Mouse (Mus musculus): ENCODE results near the gene 4921530L21Rik. TPM values are rescaled to one million over a fixed set of nuclear protein-coding genes. Genes with fewer than 3 reads are reported as not detected.

Gene 4921530L21Rik
- polyA plus RNA-seq (2015; fragmentation: Nextera tagmentation; extraction: Ambion mirVana): not detected in 2 replicates

GRCm38 (mm10) chr14:95880954-95881353 lies at the start of gene 4921530L21Rik:
4921530L21Rik (plus strand) TSS chr14:95881254.
- H3K27me3 ChIP-seq (ENCODE audit: control insufficient read depth, insufficient read depth, low read length): no peaks in the 10 kb centered on the region
- H3K9me3 ChIP-seq (replicated peaks; ENCODE audit: control insufficient read depth, low read length): no peaks in the 10 kb centered on the region
- 86% methylated on average over 1 of the region's 1 CpGs for WGBS
- H3K4me2 ChIP-seq (ENCODE audit: low read depth, low read length): no peak within 1 kb of the TSS
- no peak within 1 kb of the TSS for H3K27ac ChIP-seq (ENCODE audit: low read length)
- ATAC-seq (ENCODE audit: insufficient read depth, low FRiP score): no peak
- H3K9ac ChIP-seq (ENCODE audit: low read length): no peak within 1 kb of the TSS
- no peak within 1 kb of the TSS for H3K4me3 ChIP-seq (replicated peaks; ENCODE audit: low read length)
- H3K4me1 ChIP-seq (ENCODE audit: control insufficient read depth, insufficient read depth, low read length): no peaks in the 10 kb centered on the region
- no peaks in the 10 kb centered on the region for H3K36me3 ChIP-seq (ENCODE audit: control insufficient read depth, insufficient read depth, low read length)

DNA sequence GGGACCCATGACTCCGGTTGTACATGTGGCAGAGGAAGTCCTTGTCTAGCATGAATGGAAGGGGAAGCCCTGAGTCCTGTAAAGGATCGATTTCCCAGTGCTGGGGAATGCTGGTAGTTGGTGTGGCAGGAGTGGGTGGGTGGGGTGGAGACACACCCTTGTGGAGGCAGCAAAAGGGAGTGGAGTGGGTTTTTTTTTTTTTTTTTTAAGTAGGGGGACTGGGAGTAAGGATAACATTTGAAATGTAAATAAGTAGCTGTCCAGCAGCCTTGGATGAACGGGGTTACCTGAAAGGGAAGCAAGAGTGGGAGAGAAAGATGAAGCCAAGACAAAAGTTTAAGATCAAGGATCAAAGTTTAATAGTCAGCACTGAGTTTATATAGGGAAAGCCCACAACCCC lies 47.2 kb upstream of the 4921530L21Rik start:
- Histone ChIP-seq H3K27me3 (ENCODE audit: control insufficient read depth, insufficient read depth, low read length) (no peaks in the 10 kb centered on the region), H3K36me3 (ENCODE audit: control insufficient read depth, insufficient read depth, low read length) (no peaks in the 10 kb centered on the region), H3K9me3 (replicated peaks; ENCODE audit: control insufficient read depth, low read length) (no peaks in the 10 kb centered on the region), H3K27ac (ENCODE audit: low read length) (no peak overlapping the region), H3K4me3 (replicated peaks; ENCODE audit: low read length) (no peak overlapping the region), H3K4me1 (ENCODE audit: control insufficient read depth, insufficient read depth, low read length) (no peaks in the 10 kb centered on the region), H3K9ac (ENCODE audit: low read length) (no peak overlapping the region), H3K4me2 (ENCODE audit: low read depth, low read length) (no peak overlapping the region)
- 61% methylated on average over 3 of the region's 3 CpGs for WGBS
- ATAC-seq (ENCODE audit: insufficient read depth, low FRiP score): no peak

DNA sequence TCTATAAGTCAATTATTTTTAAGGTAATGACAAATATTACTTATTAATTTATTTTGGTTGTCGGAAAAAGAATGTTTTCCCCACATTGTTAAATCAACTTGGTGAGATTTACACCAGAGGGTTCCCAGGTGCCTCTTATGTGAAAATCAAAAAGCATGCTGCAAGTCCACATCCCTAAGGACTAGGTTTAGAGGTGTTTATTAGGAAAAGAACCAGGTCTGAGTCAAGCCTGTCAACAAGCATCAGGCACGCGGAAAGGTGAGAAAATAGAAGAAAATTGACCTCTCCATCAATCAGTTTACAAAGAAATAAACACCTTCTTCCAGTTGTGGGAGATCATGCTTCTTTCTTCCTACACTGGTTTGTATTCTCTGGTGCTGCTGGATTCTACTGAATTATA lies 18.1 kb upstream of the 4921530L21Rik start:
- WGBS: 81% methylated on average over 3 of the region's 3 CpGs
- no peak for ATAC-seq (ENCODE audit: insufficient read depth, low FRiP score)
- Histone ChIP-seq H3K27ac (ENCODE audit: low read length) (no peak overlapping the region), H3K9ac (ENCODE audit: low read length) (no peak overlapping the region), H3K36me3 (ENCODE audit: control insufficient read depth, insufficient read depth, low read length) (no peaks in the 10 kb centered on the region), H3K4me3 (replicated peaks; ENCODE audit: low read length) (no peak overlapping the region), H3K9me3 (replicated peaks; ENCODE audit: control insufficient read depth, low read length) (no peaks in the 10 kb centered on the region), H3K4me1 (ENCODE audit: control insufficient read depth, insufficient read depth, low read length) (no peaks in the 10 kb centered on the region), H3K4me2 (ENCODE audit: low read depth, low read length) (no peak overlapping the region), H3K27me3 (ENCODE audit: control insufficient read depth, insufficient read depth, low read length) (no peaks in the 10 kb centered on the region)

DNA sequence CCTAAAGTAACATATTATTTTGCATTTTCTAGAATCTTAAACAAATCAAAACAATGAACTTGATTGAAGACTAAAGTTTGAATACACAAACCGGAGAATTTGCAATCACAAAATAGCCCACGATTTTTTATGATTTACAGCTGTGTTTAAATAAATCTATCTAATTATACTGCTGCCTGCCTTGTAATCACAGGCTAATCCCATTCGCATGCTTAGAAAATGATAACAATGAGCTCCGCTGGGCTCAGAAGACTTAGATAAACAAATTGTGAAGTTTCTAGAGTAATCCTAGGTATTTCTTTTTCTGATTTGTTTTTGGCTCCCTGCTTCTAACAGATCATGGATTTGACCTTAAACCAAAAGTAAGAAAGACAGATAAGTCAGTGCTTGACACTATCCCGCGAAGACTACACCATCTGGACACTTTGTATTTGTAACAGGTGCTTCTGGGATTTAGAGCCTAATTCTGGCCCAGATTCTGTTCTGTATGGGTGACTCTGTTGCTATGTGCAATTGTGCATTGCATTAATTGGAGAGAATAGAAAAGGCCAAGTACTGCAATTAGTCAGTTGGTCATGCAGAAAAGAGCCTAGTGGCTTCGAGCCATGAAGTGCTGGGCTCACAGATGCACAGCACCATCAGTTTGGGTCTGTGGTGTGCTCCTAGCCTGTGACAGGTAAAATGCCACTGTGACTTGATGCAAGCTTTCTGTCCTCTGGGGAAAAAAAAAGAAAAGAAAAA lies 15.2 kb upstream of the 4921530L21Rik start:
- ATAC-seq (ENCODE audit: insufficient read depth, low FRiP score): no peak
- WGBS: 51% methylated on average over 7 of the region's 7 CpGs
- no peaks in the 10 kb centered on the region for H3K4me1 ChIP-seq (ENCODE audit: control insufficient read depth, insufficient read depth, low read length)

DNA sequence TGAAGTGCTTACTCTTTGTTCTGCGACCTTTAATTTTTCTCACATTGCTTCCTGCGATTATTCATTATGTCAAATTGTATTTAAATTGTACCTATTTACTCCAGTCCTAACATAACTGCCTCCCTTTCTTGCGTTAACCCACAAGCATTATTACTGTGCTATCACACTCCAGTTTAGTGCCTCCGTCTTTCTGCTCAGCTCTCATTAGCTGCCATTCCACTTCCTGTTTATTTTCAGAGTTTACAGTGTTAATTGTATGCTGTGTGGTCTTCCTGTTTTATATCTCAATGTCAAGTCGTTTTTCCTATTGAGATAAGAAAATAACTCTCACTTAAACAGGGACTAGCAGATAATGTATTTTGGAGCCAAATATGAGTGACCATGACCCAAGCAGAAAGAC lies 9.0 kb upstream of the 4921530L21Rik start:
- no peak for ATAC-seq (ENCODE audit: insufficient read depth, low FRiP score)
- H3K4me2 ChIP-seq (ENCODE audit: low read depth, low read length): no peak overlapping the region
- H3K27me3 ChIP-seq (ENCODE audit: control insufficient read depth, insufficient read depth, low read length): no peaks in the 10 kb centered on the region
- H3K27ac ChIP-seq (ENCODE audit: low read length): no peak overlapping the region
- H3K9ac ChIP-seq (ENCODE audit: low read length): no peak overlapping the region
- no peak overlapping the region for H3K4me3 ChIP-seq (replicated peaks; ENCODE audit: low read length)
- no peaks in the 10 kb centered on the region for H3K36me3 ChIP-seq (ENCODE audit: control insufficient read depth, insufficient read depth, low read length)
- no peaks in the 10 kb centered on the region for H3K4me1 ChIP-seq (ENCODE audit: control insufficient read depth, insufficient read depth, low read length)
- WGBS: 53% methylated on average over 5 of the region's 5 CpGs
- no peaks in the 10 kb centered on the region for H3K9me3 ChIP-seq (replicated peaks; ENCODE audit: control insufficient read depth, low read length)

More for the DNA sequence above, 15.2 kb upstream of the 4921530L21Rik start:
- Histone ChIP-seq H3K4me3 (replicated peaks; ENCODE audit: low read length) (no peak overlapping the region), H3K4me2 (ENCODE audit: low read depth, low read length) (no peak overlapping the region), H3K9ac (ENCODE audit: low read length) (no peak overlapping the region), H3K9me3 (replicated peaks; ENCODE audit: control insufficient read depth, low read length) (no peaks in the 10 kb centered on the region), H3K27me3 (ENCODE audit: control insufficient read depth, insufficient read depth, low read length) (no peaks in the 10 kb centered on the region), H3K36me3 (ENCODE audit: control insufficient read depth, insufficient read depth, low read length) (no peaks in the 10 kb centered on the region), H3K27ac (ENCODE audit: low read length) (no peak overlapping the region)

DNA sequence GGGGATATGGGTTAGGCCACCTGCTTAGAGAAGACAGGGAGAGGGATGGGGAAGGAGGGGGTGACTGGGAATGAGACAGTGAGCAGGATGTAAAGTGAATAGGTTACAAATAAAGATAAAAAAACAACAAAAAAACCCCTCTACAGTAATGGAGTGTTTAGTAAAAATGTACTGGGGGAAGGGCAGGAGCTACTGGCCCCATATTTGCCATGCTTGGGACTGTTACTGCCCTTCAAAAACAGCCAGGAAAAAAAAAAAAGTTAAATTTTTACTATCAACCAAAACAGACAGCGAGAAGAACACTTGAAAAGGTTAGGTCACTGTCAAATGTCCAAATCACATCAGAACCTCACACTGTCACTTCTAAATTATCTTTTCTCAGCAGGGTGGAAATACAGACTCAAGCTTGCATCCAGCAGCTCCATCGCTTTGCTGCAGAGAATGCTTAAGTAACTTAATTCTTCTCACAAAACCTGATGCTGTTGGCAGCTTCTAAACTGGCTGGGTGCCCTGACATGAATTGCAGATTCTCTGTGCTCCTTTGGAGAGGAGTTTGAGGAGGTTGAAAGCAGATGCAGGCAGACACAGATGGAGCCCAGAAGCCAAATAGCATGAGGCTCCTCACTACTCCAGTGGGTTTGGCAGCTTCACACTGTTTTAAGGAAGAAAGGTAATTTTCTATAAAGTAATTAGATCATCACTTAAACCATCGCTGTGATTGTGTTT lies 4.1 kb upstream of the 4921530L21Rik start:
- Histone ChIP-seq H3K9me3 (replicated peaks; ENCODE audit: control insufficient read depth, low read length) (no peaks in the 10 kb centered on the region), H3K4me1 (ENCODE audit: control insufficient read depth, insufficient read depth, low read length) (no peaks in the 10 kb centered on the region), H3K27me3 (ENCODE audit: control insufficient read depth, insufficient read depth, low read length) (no peaks in the 10 kb centered on the region), H3K9ac (ENCODE audit: low read length) (no peak overlapping the region), H3K4me3 (replicated peaks; ENCODE audit: low read length) (no peak overlapping the region), H3K4me2 (ENCODE audit: low read depth, low read length) (no peak overlapping the region), H3K27ac (ENCODE audit: low read length) (no peak overlapping the region), H3K36me3 (ENCODE audit: control insufficient read depth, insufficient read depth, low read length) (no peaks in the 10 kb centered on the region)
- WGBS: 62% methylated on average over 3 of the region's 3 CpGs
- ATAC-seq (ENCODE audit: insufficient read depth, low FRiP score): no peak

DNA sequence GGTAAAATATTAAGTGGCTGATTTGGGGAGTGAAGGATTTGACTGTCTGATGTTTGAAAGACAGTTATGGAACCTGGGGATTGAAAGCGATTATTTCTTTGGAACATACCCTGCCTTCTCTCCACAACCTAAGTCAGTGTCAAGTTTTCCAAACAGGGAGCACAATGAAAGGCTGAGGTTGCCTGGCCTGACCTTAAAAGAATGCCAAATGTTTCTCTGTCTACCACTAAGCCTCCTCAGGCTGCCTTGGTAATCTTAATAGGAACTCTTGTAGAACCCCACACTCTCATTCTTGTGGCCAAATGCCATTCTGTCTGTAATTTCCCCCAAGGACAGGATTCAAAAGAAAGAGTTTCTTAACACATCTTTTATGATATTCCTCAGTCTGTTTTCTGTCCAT lies 3.5 kb upstream of the 4921530L21Rik start:
- WGBS: 92% methylated on average over 1 of the region's 1 CpGs
- H3K4me2 ChIP-seq (ENCODE audit: low read depth, low read length): no peak overlapping the region

DNA sequence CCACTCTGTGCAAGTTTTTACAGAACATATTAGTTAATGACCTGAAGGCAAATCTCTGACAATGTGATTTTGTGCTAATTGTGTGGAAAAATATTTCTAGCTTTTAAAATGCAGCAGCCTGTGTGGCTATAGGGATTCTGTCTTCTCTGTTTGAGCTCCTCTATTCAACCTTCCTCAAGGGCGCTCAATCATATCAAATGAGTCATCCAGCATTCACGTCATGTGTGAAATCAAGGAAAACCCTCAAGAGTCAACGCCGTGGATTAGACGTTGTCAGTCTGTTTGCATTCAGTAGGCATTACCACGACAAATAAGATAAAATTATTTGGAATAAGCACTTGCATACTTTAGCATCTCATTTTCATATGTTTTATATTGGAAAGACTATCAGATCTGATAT lies 18.4 kb downstream of the 4921530L21Rik start:
- WGBS: 72% methylated on average over 6 of the region's 6 CpGs
- Histone ChIP-seq H3K36me3 (ENCODE audit: control insufficient read depth, insufficient read depth, low read length) (no peaks in the 10 kb centered on the region), H3K4me3 (replicated peaks; ENCODE audit: low read length) (no peak overlapping the region), H3K4me1 (ENCODE audit: control insufficient read depth, insufficient read depth, low read length) (no peaks in the 10 kb centered on the region), H3K27ac (ENCODE audit: low read length) (no peak overlapping the region), H3K9me3 (replicated peaks; ENCODE audit: control insufficient read depth, low read length) (no peaks in the 10 kb centered on the region), H3K27me3 (ENCODE audit: control insufficient read depth, insufficient read depth, low read length) (no peaks in the 10 kb centered on the region), H3K4me2 (ENCODE audit: low read depth, low read length) (no peak overlapping the region), H3K9ac (ENCODE audit: low read length) (no peak overlapping the region)
- ATAC-seq (ENCODE audit: insufficient read depth, low FRiP score): no peak

More for the DNA sequence above, 3.5 kb upstream of the 4921530L21Rik start:
- H3K27me3 ChIP-seq (ENCODE audit: control insufficient read depth, insufficient read depth, low read length): no peaks in the 10 kb centered on the region
- H3K4me3 ChIP-seq (replicated peaks; ENCODE audit: low read length): no peak overlapping the region
- no peaks in the 10 kb centered on the region for H3K4me1 ChIP-seq (ENCODE audit: control insufficient read depth, insufficient read depth, low read length)
- no peaks in the 10 kb centered on the region for H3K9me3 ChIP-seq (replicated peaks; ENCODE audit: control insufficient read depth, low read length)
- H3K27ac ChIP-seq (ENCODE audit: low read length): no peak overlapping the region
- H3K36me3 ChIP-seq (ENCODE audit: control insufficient read depth, insufficient read depth, low read length): no peaks in the 10 kb centered on the region
- H3K9ac ChIP-seq (ENCODE audit: low read length): no peak overlapping the region
- no peak for ATAC-seq (ENCODE audit: insufficient read depth, low FRiP score)

GRCm38 (mm10) chr14:95904591-95905095 lies 23.6 kb downstream of the 4921530L21Rik start:
- no peaks in the 10 kb centered on the region for H3K36me3 ChIP-seq (ENCODE audit: control insufficient read depth, insufficient read depth, low read length)
- H3K9me3 ChIP-seq (replicated peaks; ENCODE audit: control insufficient read depth, low read length): no peaks in the 10 kb centered on the region
- H3K27me3 ChIP-seq (ENCODE audit: control insufficient read depth, insufficient read depth, low read length): no peaks in the 10 kb centered on the region
- ATAC-seq (ENCODE audit: insufficient read depth, low FRiP score): no peak
- H3K4me3 ChIP-seq (replicated peaks; ENCODE audit: low read length): no peak overlapping the region
- no peak overlapping the region for H3K4me2 ChIP-seq (ENCODE audit: low read depth, low read length)
- H3K27ac ChIP-seq (ENCODE audit: low read length): no peak overlapping the region
- H3K4me1 ChIP-seq (ENCODE audit: control insufficient read depth, insufficient read depth, low read length): no peaks in the 10 kb centered on the region
- H3K9ac ChIP-seq (ENCODE audit: low read length): no peak overlapping the region
- 83% methylated on average over 1 of the region's 1 CpGs for WGBS
